Mouse (Mus musculus) embryo, embryonic 11 days (tissue): Measurements from ENCODE around the gene Lipe.

Experiments used
- DNase-seq: peaks from one replicate; pipeline ENCODE4 v3.0.0-alpha.2; 2015

The Lipe gene

GRCm38 (mm10) chr7:25341000-25341784, 57.3 kb downstream of the Lipe start:
- no peak for DNase-seq

GRCm38 (mm10) chr7:25339329-25339728, 59.2 kb downstream of the Lipe start:
- DNase-seq, result no peak

- DNase-seq, result no peak
These were observed 64.0 kb downstream of the Lipe start for GRCm38 (mm10) chr7:25334472-25334871.

- peak; percentile 88 for DNase-seq
These were observed 64.8 kb downstream of the Lipe start for GRCm38 (mm10) chr7:25333596-25334307.
